Mouse (Mus musculus): ENCODE data around the gene Sema4a. TPM values are rescaled to one million over a fixed set of nuclear protein-coding genes. Genes with fewer than 3 reads are reported as not detected.
A peak's percentile ranks its signal among the peaks of the same experiment; 100 is the strongest.

Gene Sema4a
- polyA plus RNA-seq, 1 experiment = 321 TPM

DNA sequence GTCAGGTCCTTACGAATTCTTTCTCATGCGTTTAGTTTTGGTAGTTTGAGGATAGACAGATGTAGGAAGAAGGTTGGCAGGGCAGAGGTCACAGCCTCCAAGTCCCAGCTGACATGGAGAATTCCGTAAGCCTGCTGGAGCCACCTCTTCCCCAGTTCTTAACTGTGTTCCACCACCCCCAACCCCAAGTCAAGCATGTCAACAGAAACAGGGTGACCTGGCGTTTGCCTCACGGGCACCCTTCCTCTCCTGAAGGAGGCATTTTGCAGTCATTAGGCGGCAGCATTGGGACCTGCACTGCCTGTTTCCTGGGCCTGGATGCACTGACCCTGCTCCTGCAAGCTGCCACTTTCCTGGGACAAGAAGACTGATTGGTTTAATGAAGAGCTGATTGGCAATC is 43.0 kb downstream of the Sema4a start:
- H3K27me3 ChIP-seq (ENCODE audit: control insufficient read depth, insufficient read depth, low read length) = no peaks in the 10 kb centered on the region
- 86% methylated on average over 6 of the region's 6 CpGs for WGBS
- TF ChIP-seq POLR2A (IDR thresholded peaks at IDR 0.05; ENCODE audit: low read depth, low read length) (no peak), CTCF (IDR thresholded peaks at IDR 0.05; ENCODE audit: extremely low read depth, insufficient read length, insufficient replicate concordance, low read depth, low read length) (no peak)
- H3K4me1 ChIP-seq (ENCODE audit: control insufficient read depth, insufficient read depth, insufficient read length, low read length) = peaks cover 37% of the 10 kb centered on the region
- no peak overlapping the region for H3K4me3 ChIP-seq (ENCODE audit: low read depth, low read length)
- H3K36me3 ChIP-seq (ENCODE audit: control insufficient read depth, insufficient read depth, low read length) = peaks cover 44% of the 10 kb centered on the region
- no peak overlapping the region for H3K27ac ChIP-seq (ENCODE audit: insufficient read depth, low read depth, low read length)

DNA sequence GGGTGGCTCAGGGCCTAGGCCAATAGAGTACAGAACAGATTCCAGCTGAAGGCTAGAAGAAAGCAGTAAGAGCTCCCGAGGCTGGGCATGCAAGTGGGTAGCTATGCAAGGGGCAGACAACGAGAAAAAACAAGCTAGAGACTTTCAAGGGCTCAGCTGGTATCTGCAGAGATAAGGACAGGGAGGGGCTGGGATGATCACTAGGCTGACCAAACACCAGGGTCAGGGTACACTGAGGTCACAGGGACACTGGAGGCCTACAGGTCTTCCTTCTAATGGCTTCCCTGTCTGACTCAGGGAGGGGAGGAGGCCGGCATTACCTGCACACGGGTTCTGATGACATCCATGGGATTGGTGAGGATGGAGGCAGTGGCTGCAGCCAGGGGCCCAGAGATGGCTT is 45.3 kb downstream of the Sema4a start:
- Histone ChIP-seq H3K36me3 (ENCODE audit: control insufficient read depth, insufficient read depth, low read length) (peaks cover 50% of the 10 kb centered on the region), H3K27ac (ENCODE audit: insufficient read depth, low read depth, low read length) (peak overlapping the region; percentile 85), H3K27me3 (ENCODE audit: control insufficient read depth, insufficient read depth, low read length) (no peaks in the 10 kb centered on the region), H3K4me3 (ENCODE audit: low read depth, low read length) (peak overlapping the region; percentile 2; the same call in 1 of the 2 replicates), H3K4me1 (ENCODE audit: control insufficient read depth, insufficient read depth, insufficient read length, low read length) (peaks cover 35% of the 10 kb centered on the region)
- TF ChIP-seq CTCF (IDR thresholded peaks at IDR 0.05; ENCODE audit: extremely low read depth, insufficient read length, insufficient replicate concordance, low read depth, low read length) (no peak), POLR2A (IDR thresholded peaks at IDR 0.05; ENCODE audit: low read depth, low read length) (no peak)
- WGBS = 32% methylated on average over 4 of the region's 4 CpGs

DNA sequence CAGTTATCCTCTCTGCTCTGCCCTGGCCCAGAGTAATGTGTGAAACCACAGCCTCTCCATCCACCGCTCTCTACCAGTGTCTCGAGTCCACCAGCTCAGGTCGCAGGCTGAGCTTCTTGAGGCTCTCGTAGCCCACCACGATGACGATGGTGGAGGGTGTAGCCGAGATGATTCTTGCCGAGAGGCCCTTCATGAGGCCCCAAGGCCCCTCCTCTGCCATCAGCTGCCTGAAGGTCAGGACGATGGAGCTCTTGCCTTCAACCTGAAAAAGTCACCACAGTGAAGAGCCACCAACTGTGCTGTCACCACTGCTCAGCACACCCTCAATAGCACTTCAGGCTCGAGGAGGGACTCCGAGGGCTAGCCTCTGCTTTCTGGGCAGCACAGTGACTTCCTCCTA is 48.3 kb downstream of the Sema4a start:
- no peaks in the 10 kb centered on the region for H3K27me3 ChIP-seq (ENCODE audit: control insufficient read depth, insufficient read depth, low read length)
- H3K4me3 ChIP-seq (ENCODE audit: low read depth, low read length) = no peak overlapping the region
- 87% methylated on average over 11 of the region's 11 CpGs for WGBS
- H3K36me3 ChIP-seq (ENCODE audit: control insufficient read depth, insufficient read depth, low read length) = peaks cover 23% of the 10 kb centered on the region
- peaks cover 36% of the 10 kb centered on the region for H3K4me1 ChIP-seq (ENCODE audit: control insufficient read depth, insufficient read depth, insufficient read length, low read length)
- no peak overlapping the region for H3K27ac ChIP-seq (ENCODE audit: insufficient read depth, low read depth, low read length)
- TF ChIP-seq CTCF (IDR thresholded peaks at IDR 0.05; ENCODE audit: extremely low read depth, insufficient read length, insufficient replicate concordance, low read depth, low read length) (no peak), POLR2A (IDR thresholded peaks at IDR 0.05; ENCODE audit: low read depth, low read length) (no peak)

DNA sequence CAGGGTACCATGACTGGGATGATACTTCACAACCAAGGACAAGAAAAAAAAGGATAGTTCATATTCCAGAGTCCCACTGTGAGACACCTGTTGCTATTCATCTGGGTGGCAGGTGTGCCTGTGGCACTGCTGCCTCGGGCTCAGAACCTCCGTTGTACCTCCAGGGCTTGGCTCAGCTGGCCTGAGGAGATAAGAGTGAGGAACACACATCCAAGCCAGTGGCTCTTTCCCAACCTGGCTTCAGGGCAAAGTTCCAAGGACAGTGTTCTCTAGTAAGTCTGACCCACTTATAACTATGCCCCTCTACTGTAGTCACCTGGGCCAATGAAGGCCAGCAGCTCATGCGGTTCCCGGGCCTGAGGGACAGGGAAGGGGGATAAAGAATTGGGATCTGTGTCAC is 49.3 kb downstream of the Sema4a start:
- no peak; the same call in 1 of the 2 replicates for TF ChIP-seq POLR2A (IDR thresholded peaks at IDR 0.05; ENCODE audit: low read depth, low read length)
- H3K27ac ChIP-seq (ENCODE audit: insufficient read depth, low read depth, low read length) = peak overlapping the region; percentile 94
- peaks cover 39% of the 10 kb centered on the region for H3K4me1 ChIP-seq (ENCODE audit: control insufficient read depth, insufficient read depth, insufficient read length, low read length)

DNA sequence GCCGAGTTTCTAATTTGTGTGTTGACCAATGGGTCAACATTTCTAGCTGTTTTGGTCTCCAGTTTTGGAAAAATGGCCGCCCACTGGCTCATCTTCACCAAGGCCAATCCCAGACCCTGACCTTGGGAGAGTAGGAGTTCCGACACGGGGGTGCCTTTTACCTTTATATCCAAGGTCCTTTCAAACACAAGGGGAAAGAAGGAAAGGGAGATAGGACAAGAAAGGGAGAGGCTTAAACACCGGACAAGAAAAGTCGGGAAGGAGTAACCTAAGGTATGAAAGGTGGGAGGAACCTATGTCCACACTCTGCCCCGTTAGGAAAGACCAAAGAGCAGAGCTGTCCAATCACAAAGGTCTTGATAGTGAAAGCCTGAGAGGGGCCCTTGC is 50.3 kb downstream of the Sema4a start:
- peaks cover 35% of the 10 kb centered on the region for H3K4me1 ChIP-seq (ENCODE audit: control insufficient read depth, insufficient read depth, insufficient read length, low read length)
- H3K36me3 ChIP-seq (ENCODE audit: control insufficient read depth, insufficient read depth, low read length) = peaks cover 18% of the 10 kb centered on the region
- WGBS = 12% methylated on average over 7 of the region's 7 CpGs
- H3K27me3 ChIP-seq (ENCODE audit: control insufficient read depth, insufficient read depth, low read length) = no peaks in the 10 kb centered on the region
- H3K27ac ChIP-seq (ENCODE audit: insufficient read depth, low read depth, low read length) = peak overlapping the region; percentile 94
- TF ChIP-seq POLR2A (IDR thresholded peaks at IDR 0.05; ENCODE audit: low read depth, low read length) = no peak
- no peak for TF ChIP-seq CTCF (IDR thresholded peaks at IDR 0.05; ENCODE audit: extremely low read depth, insufficient read length, insufficient replicate concordance, low read depth, low read length)
- peak overlapping the region; percentile 35; the same call in 1 of the 2 replicates for H3K4me3 ChIP-seq (ENCODE audit: low read depth, low read length)

More for the DNA sequence above, 49.3 kb downstream of the Sema4a start:
- peaks cover 18% of the 10 kb centered on the region for H3K36me3 ChIP-seq (ENCODE audit: control insufficient read depth, insufficient read depth, low read length)
- no peak overlapping the region for H3K4me3 ChIP-seq (ENCODE audit: low read depth, low read length)
- WGBS = 27% methylated on average over 4 of the region's 4 CpGs
- H3K27me3 ChIP-seq (ENCODE audit: control insufficient read depth, insufficient read depth, low read length) = no peaks in the 10 kb centered on the region

DNA sequence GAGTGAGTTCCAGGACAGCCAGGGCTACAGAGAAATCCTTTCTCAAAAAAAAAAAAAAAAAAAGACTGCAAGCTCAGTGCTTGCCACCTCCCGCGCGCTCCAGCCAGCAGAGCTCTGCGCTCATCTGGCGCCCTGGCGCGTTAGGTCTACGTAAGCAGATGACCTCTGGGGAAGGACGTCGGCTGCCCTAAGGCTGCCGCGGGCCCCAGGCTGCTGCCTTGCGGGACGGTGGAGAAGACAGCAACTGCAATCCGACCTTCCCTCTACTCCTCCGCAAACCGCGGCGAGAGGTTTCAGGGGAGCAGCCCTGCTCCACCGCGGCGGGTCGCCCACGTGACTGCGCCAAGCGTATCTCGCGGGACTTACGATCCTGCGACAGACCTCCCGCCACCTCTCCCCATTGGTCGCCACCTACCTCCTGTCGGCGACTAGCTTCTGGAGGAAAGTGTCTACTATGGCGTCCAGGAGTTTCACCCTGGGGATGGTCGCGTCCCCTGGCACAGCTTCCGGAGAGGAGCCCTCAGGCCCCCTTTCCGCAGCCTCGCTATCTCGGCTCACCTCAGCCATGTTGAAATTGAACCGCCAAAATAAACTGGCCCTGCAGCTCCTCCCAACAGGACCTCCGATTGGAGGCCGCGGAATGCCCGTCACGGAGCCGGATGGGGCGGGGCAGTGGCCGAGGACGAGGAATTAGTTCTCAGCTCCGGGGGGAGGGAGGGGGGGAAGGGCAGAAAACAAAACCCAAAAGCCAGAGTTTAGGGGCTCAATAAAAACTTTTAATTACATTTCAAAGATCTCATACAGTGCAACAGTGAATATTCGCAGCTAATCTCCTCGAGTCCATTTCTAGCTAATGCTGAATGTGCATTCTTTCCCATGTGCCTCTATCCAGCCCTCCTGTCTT is 51.0 kb downstream of the Sema4a start, which contains the start of gene Pmf1:
Gene Pmf1 (minus strand): TSS at position 591 of the 904 bp plus-strand sequence.
- TF ChIP-seq POLR2A (IDR thresholded peaks at IDR 0.05; ENCODE audit: low read depth, low read length) (peak; percentile 81), CTCF (IDR thresholded peaks at IDR 0.05; ENCODE audit: extremely low read depth, insufficient read length, insufficient replicate concordance, low read depth, low read length) (no peak)
- H3K27me3 ChIP-seq (ENCODE audit: control insufficient read depth, insufficient read depth, low read length) = no peaks in the 10 kb centered on the region
- H3K27ac ChIP-seq (ENCODE audit: insufficient read depth, low read depth, low read length) = peak within 1 kb of the TSS; percentile 94
- H3K4me1 ChIP-seq (ENCODE audit: control insufficient read depth, insufficient read depth, insufficient read length, low read length) = peaks cover 29% of the 10 kb centered on the region
- under 1% methylated on average over 54 of the region's 54 CpGs for WGBS
- peaks cover 16% of the 10 kb centered on the region for H3K36me3 ChIP-seq (ENCODE audit: control insufficient read depth, insufficient read depth, low read length)
- peak within 1 kb of the TSS; percentile 78 for H3K4me3 ChIP-seq (ENCODE audit: low read depth, low read length)

DNA sequence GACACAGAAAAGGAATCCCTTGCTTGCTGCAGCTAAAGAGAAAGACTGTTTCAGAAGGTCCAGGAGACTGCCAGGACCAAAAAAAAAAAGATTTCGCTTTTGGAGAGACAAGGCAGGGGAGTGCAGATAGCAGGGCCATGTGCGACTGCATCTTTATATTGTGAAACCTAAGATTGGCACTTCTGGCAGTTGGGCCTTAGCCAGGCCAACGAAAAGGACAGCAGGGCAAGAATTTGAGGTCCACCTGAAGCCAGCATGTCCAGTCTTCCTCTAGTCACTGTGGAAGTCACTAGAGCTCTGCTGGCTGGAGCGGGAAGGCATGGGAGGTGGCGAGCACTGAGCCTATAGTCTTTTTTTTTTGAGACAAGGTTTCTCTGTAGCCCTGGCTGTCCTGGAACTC is 52.0 kb downstream of the Sema4a start:
- 24% methylated on average over 5 of the region's 5 CpGs for WGBS
- H3K4me3 ChIP-seq (ENCODE audit: low read depth, low read length) = peak overlapping the region; percentile 15
- peaks cover 26% of the 10 kb centered on the region; the same call in 1 of the 2 replicates for H3K4me1 ChIP-seq (ENCODE audit: control insufficient read depth, insufficient read depth, insufficient read length, low read length)
- TF ChIP-seq POLR2A (IDR thresholded peaks at IDR 0.05; ENCODE audit: low read depth, low read length) = no peak
- no peak for TF ChIP-seq CTCF (IDR thresholded peaks at IDR 0.05; ENCODE audit: extremely low read depth, insufficient read length, insufficient replicate concordance, low read depth, low read length)
- H3K36me3 ChIP-seq (ENCODE audit: control insufficient read depth, insufficient read depth, low read length) = peaks cover 16% of the 10 kb centered on the region
- no peak overlapping the region for H3K27ac ChIP-seq (ENCODE audit: insufficient read depth, low read depth, low read length)
- H3K27me3 ChIP-seq (ENCODE audit: control insufficient read depth, insufficient read depth, low read length) = no peaks in the 10 kb centered on the region
